Mouse (Mus musculus): ENCODE results near the gene Ctns.

DNA sequence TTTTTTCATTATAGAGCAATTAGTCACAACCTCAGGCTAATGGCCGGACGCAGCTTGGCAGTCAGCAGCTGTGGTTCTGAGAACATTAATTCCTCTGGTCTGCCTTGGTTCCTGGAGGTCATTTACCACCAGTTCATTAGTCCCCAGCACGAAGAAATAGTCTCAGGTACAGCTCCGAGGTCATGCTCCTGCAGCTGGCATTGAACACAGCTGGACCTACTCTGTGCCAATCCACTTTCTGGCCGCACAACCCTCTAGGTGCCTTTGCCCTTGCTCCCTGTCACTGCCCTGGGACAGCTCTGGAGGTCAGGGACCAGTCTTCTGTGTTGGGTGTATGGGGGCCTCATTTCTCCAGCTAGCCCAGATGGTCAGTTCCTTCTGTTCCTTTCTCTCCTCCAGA lies 30.0 kb upstream of the Ctns start:
- no peak for TF ChIP-seq CTCF (IDR thresholded peaks at IDR 0.05; ENCODE audit: borderline replicate concordance, insufficient read depth, low read depth, low read length)
- no peak for TF ChIP-seq POLR2A (IDR thresholded peaks at IDR 0.05; ENCODE audit: borderline replicate concordance, insufficient read depth, low read length)
